Mouse (Mus musculus) midbrain, embryonic 12.5 days (tissue): ENCODE measurements around the gene Ajuba. TPM values are rescaled to one million over a fixed set of nuclear protein-coding genes. Genes with fewer than 3 reads are reported as not detected.

Experiments used
- ATAC-seq: fragments of 200-750 bp; cut with Nextera tagmentation; 2 replicates; pipeline ENCODE4 v1.8.0; 2017; ENCODE audit warnings: low read depth, moderate TSS enrichment, moderate library complexity; ENCODE audit not compliant: low FRiP score
- H3K27ac ChIP-seq: fragments of 300-500 bp; sonication (generic); replicated peaks from 2 replicates; pipeline ENCODE4 v1.5.1; 2016; ENCODE audit warnings: mild to moderate bottlenecking
- H3K27me3 ChIP-seq: fragments of 300-500 bp; sonication (generic); 2 replicates; pipeline ENCODE4 v1.6.1; 2016; ENCODE audit warnings: mild to moderate bottlenecking
- H3K36me3 ChIP-seq: fragments of 300-500 bp; sonication (generic); 2 replicates; pipeline ENCODE4 v1.6.1; 2016
- H3K4me1 ChIP-seq: fragments of 300-500 bp; sonication (generic); 2 replicates; pipeline ENCODE4 v1.6.1; 2016
- H3K4me2 ChIP-seq: fragments of 300-500 bp; sonication (generic); replicated peaks from 2 replicates; pipeline ENCODE4 v1.6.1; 2016; ENCODE audit warnings: mild to moderate bottlenecking, moderate library complexity
- H3K4me3 ChIP-seq: fragments of 300-500 bp; sonication (generic); 2 replicates; pipeline ENCODE4 v1.5.1; 2016; ENCODE audit warnings: mild to moderate bottlenecking
- H3K9ac ChIP-seq: fragments of 300-500 bp; sonication (generic); replicated peaks from 2 replicates; pipeline ENCODE4 v1.6.1; 2016; ENCODE audit warnings: mild to moderate bottlenecking, moderate library complexity
- H3K9me3 ChIP-seq: fragments of 300-500 bp; sonication (generic); 2 replicates; pipeline ENCODE4 v1.6.1; 2016; ENCODE audit warnings: mild to moderate bottlenecking
- WGBS: fragments of 180-500 bp; shearing (Covaris S2); methylation state at CpG from one replicate; pipeline ENCODE4 v1.1.7; 2016; 5-methylcytosine and 5-hydroxymethylcytosine counted together
- microRNA counts: library from miRNA; unstranded; fragments of <30 nt; microRNA quantifications from one replicate; lab custom pipeline; 2017
- microRNA-seq: library from miRNA; unstranded; fragments of <30 nt; microRNA quantifications from one replicate; pipeline ENCODE4, GENCODE M21; 2017
- polyA plus RNA-seq: library from polyadenylated mRNA; unstranded; fragments of >200 nt; fragmentation: Nextera tagmentation; extraction: Ambion mirVana; gene quantifications from 2 replicates; pipeline ENCODE4 v1.2.1, GENCODE M21; 2016

Ajuba gene
- polyA plus RNA-seq, 1 experiment from 2014 or later: 46.6 TPM

DNA sequence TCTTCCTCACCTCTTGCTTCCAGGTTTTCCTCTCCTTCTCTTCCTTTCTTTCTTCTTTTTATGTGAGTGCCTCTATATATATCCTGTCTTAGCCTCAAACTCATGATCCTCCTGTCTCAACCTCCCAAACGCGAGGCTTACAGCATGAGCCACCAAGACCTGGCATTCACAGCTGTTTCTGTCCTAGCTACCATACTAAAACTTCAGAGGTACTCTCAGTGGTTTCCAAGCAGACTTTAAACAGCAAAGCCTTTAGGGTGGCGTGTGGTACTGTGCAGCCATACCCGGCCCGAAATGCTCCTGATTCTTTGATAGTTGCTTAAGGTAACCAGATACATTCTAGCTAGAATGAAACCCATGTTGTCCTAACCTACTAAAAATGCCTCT is 49.4 kb downstream of the Ajuba start:
- H3K9ac ChIP-seq: peak overlapping the region; percentile 58; the same call in 1 of the 2 replicates
- no peaks in the 10 kb centered on the region for H3K36me3 ChIP-seq
- H3K4me1 ChIP-seq: peaks cover 14% of the 10 kb centered on the region
- peak overlapping the region; percentile 77 for H3K27ac ChIP-seq
- 21% methylated on average over 5 of the region's 5 CpGs for WGBS
- H3K4me2 ChIP-seq: peak overlapping the region; percentile 59
- H3K4me3 ChIP-seq: no peak overlapping the region
- no peaks in the 10 kb centered on the region for H3K9me3 ChIP-seq
- 0 out of 2 replicates have a peak, but pooled peaks have one; percentile 4 for ATAC-seq
- no peaks in the 10 kb centered on the region for H3K27me3 ChIP-seq

DNA sequence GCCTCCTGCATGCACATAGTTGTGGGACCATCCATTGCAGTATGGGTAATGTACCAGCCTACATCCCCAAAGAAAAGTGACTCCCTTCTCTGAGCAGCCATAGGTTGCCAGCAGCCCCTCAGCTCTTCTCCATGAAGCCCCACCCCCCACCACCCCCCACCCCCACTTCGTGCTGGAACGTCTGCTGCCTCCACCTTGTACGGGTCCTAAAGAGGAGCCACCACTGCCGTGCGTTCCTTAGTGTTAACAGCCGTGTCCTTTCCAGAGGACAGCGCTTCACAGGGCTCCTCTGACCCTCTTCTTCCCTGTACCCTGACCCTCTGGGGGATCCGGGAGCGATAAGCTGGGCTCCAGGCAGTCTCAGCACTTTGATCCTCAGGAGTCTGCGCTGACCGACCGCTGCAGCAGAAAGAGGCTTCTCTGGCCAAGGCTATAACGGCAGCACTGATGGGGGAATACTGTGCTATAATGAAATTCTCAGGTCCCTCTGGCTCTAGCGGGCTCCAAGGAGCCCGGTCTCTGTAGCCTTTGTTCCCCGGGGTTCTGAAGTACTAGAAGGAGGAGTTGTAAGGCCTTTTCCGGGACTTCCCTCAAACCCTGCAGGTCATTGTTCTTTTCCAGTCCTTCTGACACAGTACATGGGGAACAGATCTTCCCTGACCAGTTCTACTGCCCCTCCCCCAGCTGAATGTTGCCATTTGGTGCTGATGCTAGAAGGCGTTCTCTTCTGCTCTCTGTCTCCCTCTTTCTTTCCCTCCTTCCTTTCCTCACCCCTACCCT is 49.9 kb downstream of the Ajuba start:
- Histone ChIP-seq H3K27ac (peak overlapping the region; percentile 77), H3K36me3 (no peaks in the 10 kb centered on the region), H3K9ac (peak overlapping the region; percentile 58), H3K9me3 (no peaks in the 10 kb centered on the region), H3K4me3 (peak overlapping the region; percentile 39), H3K4me1 (peaks cover 14% of the 10 kb centered on the region), H3K27me3 (no peaks in the 10 kb centered on the region), H3K4me2 (peak overlapping the region; percentile 59)
- peak; percentile 76 for ATAC-seq
- under 1% methylated on average over 18 of the region's 18 CpGs for WGBS

DNA sequence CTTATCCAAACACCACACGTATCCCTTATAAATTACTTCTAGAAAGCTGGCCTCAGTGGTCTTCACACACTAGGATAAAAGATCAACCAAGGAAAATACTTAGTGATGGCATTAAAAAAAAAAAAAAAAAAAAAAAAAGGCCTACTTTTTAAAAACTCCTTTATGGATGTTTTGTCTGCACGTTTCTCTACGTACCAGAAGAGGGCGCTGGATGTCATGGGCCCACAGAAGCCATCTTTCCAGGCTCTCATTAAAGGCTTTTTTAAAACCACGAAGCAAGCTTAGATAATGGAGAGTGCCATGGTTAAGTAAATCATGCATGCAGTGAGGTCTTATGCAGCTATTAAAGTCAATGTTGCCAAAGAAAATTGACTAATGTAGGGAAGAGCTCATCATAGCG is 53.8 kb downstream of the Ajuba start:
- peaks cover 18% of the 10 kb centered on the region for H3K4me1 ChIP-seq
- no peaks in the 10 kb centered on the region for H3K27me3 ChIP-seq
- no peak overlapping the region for H3K27ac ChIP-seq
- ATAC-seq: no peak
- H3K9me3 ChIP-seq: no peaks in the 10 kb centered on the region
- WGBS: 31% methylated on average over 6 of the region's 6 CpGs
- H3K9ac ChIP-seq: no peak overlapping the region
- H3K4me2 ChIP-seq: no peak overlapping the region
- no peak overlapping the region for H3K4me3 ChIP-seq
- no peaks in the 10 kb centered on the region for H3K36me3 ChIP-seq

MicroRNA genes within 50 kb of the gene (microRNA counts, 519-probe panel; counts per million panel counts)
- not detected for microRNA mmu-miR-686 (lab: Ali Mortazavi, UCI)

Small RNA genes lying within 50 kb of the gene (microRNA-seq; reads per million reads assigned to microRNA genes)
- not detected for gene Mir686

Other genes with a start within 250 kb of the Ajuba start
- gene Oxa1l, start 216.7 kb downstream of the Ajuba start, polyA plus RNA-seq: 42.3 and 48.3 TPM in 2 replicates
- gene Slc7a7, start 159.8 kb downstream of the Ajuba start, polyA plus RNA-seq: 3.9 and 4.7 TPM in 2 replicates
- gene Mrpl52, start 150.6 kb downstream of the Ajuba start, polyA plus RNA-seq: 262 and 264 TPM in 2 replicates
- 84.8 and 88.6 TPM in 2 replicates for gene Mmp14, start 145.9 kb downstream of the Ajuba start, polyA plus RNA-seq
- 31.1 and 32.5 TPM in 2 replicates for gene Lrp10, start 113.4 kb downstream of the Ajuba start, polyA plus RNA-seq
- 42.6 and 44.9 TPM in 2 replicates for gene Rem2, start 101.5 kb downstream of the Ajuba start, polyA plus RNA-seq
- gene Prmt5, start 60.0 kb downstream of the Ajuba start, polyA plus RNA-seq: 117 and 119 TPM in 2 replicates
- gene Haus4, start 22.9 kb downstream of the Ajuba start, polyA plus RNA-seq: 32.4 and 35.0 TPM in 2 replicates
- gene 4931414P19Rik, start 28.4 kb upstream of the Ajuba start, polyA plus RNA-seq: 8.2 and 10.4 TPM in 2 replicates
- 363 and 400 TPM in 2 replicates for gene Psmb5, start 40.5 kb upstream of the Ajuba start, polyA plus RNA-seq
- not detected in 2 replicates for gene Psmb11, start 43.9 kb upstream of the Ajuba start, polyA plus RNA-seq
- not detected in 2 replicates for gene Gm17606, start 63.4 kb upstream of the Ajuba start, polyA plus RNA-seq
- gene Cdh24, start 63.8 kb upstream of the Ajuba start, polyA plus RNA-seq: 9.7 and 10.7 TPM in 2 replicates
- gene 1700123O20Rik, start 108.7 kb upstream of the Ajuba start, polyA plus RNA-seq: 84.9 and 89.0 TPM in 2 replicates
- gene Acin1, start 109.4 kb upstream of the Ajuba start, polyA plus RNA-seq: 176 and 178 TPM in 2 replicates
- gene Gm29776, start 121.3 kb upstream of the Ajuba start, polyA plus RNA-seq: 0.09 and 0.11 TPM in 2 replicates
- gene Cebpe, start 134.6 kb upstream of the Ajuba start, polyA plus RNA-seq: 0.38 TPM in 1 of 2 replicates, not detected in the other
- 2.9 and 3.3 TPM in 2 replicates for gene Slc7a8, start 204.4 kb upstream of the Ajuba start, polyA plus RNA-seq
- gene Rnf212b, start 236.6 kb upstream of the Ajuba start, polyA plus RNA-seq: not detected in 2 replicates